Mouse (Mus musculus) ES-E14 (cell line): ENCODE data around the gene S1pr4.

Experiments
- CHD2 ChIP-seq: IDR thresholded peaks from 2 replicates; pipeline ENCODE4 v1.6.1; 2014; ENCODE audit warnings: mild to moderate bottlenecking, low read depth, low read length, inconsistent platforms
- MAFK ChIP-seq: IDR thresholded peaks from 2 replicates; pipeline ENCODE4 v1.6.1; 2014; ENCODE audit warnings: mild to moderate bottlenecking, low read depth, low read length, inconsistent platforms; ENCODE audit not compliant: insufficient read depth
- ZC3H11A ChIP-seq: IDR thresholded peaks from 2 replicates; pipeline ENCODE4 v1.6.1; 2012; ENCODE audit warnings: low read depth, mild to moderate bottlenecking, inconsistent platforms, low read length, borderline replicate concordance

GRCm38 (mm10) chr10:81452947-81453288 is 47.0 kb downstream of the S1pr4 start:
- TF ChIP-seq CHD2 (no peak), MAFK (no peak), ZC3H11A (no peak)
